Mouse (Mus musculus) brain, embryonic 14.5 days (tissue): ENCODE measurements at regions not wholly inside any gene's neighbourhood (a gene's known extent, or its start where the extent isn't known, plus 50 kb on each side); places are given as distances from the start of the nearest gene placed in this dataset.

Experiments used
- CTCF ChIP-seq: fragments of 200-500 bp; IDR thresholded peaks from 2 replicates; pipeline ENCODE4 v1.5.1; 2012; ENCODE audit warnings: inconsistent platforms, mild to moderate bottlenecking, moderate library complexity, borderline replicate concordance; ENCODE audit not compliant: insufficient read depth, insufficient read length; ENCODE audit errors: extremely low read depth
- POLR2A ChIP-seq: fragments of 200-500 bp; IDR thresholded peaks from 2 replicates; pipeline ENCODE4 v1.6.1; 2012; ENCODE audit warnings: mild to moderate bottlenecking, inconsistent platforms, borderline replicate concordance; ENCODE audit not compliant: poor library complexity, insufficient read depth, insufficient read length, severe bottlenecking; ENCODE audit errors: extremely low read depth

GRCm38 (mm10) chr15:49356107-49356506 lies 4528.6 kb upstream of the Gm7489 start:
- TF ChIP-seq CTCF (no peak), POLR2A (no peak)
